Mouse (Mus musculus) frontal cortex, adult 2 months (tissue): ENCODE results near the gene Man2a1. TPM values are rescaled to one million over a fixed set of nuclear protein-coding genes. Genes with fewer than 3 reads are reported as not detected.

ENCODE experiments used
- DNase-seq, 2 experiments: peaks; one replicate each; pipeline ENCODE4 v3.0.0; 2022; ENCODE audit warnings: low spot score in 1 of 2; ENCODE audit errors: extremely low spot score in 1 of 2
- polyA plus RNA-seq: library from polyadenylated mRNA; depleted of rRNA; stranded (reverse); fragments of >200 nt; gene quantifications from 2 replicates; pipeline ENCODE4 v1.2.3, GENCODE M21; 2012

The Man2a1 gene
- polyA plus RNA-seq, 1 experiment: 8.4 TPM

- peak; percentile 25 to 34 for DNase-seq
Observed at GRCm38 (mm10) chr17:64689614-64690013, 89.1 kb downstream of the Man2a1 start.

DNA sequence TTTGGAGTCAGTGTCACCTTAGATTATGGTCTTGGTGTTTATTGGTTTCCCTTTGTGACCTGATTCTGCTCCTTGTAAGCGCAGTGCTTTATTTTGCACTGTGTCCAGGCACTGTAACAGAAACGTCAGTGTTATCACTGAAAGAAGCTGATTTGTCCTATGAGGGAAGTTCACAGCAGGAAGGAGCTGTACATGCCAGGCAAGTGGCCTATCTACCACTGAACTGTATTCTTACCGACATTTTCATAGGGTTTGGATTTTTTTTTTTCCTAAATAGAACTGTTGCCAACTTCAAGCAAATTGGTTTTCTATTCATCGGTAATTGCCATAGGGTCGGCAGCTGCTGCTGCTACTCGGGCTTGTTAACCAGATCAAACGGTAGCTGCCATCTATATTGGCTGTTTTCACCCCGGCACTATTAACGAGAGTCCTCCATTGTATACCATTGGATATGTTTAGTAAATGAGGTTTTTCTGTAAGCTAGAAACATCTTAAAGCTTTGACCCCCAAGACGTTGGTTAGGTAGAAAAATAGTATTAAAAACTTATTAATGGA, 96.8 kb downstream of the Man2a1 start:
- no peak for DNase-seq

GRCm38 (mm10) chr17:64698516-64698915, 98.0 kb downstream of the Man2a1 start:
- DNase-seq: no peak

DNA sequence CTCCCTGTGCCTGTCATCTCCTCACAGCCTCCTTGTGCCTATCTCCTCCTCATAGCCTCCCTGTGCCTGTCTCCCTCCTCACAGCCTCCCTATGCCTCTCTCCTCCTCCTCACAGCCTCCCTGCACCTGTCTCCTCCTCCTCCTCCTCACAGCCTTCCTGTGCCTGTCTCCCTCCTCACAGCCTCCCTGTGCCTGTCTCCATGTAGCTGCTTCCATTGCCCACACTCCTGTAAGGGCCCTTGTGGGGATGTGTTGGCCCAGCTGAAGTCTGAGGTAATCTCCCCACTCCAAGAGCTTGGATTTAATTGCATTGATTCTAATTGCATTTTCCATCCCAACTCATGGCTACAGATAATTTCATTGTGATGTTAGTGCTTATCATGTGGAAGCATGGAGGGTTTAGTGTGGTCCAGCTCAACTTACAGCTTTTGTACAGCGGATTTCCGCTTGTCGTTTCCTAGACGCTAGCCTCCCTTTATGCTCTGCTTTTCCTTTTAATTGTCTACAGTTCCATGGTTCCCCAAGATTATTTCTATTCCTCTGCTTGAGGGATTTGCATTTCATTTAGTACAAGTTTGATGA, 103.2 kb downstream of the Man2a1 start:
- no peak for DNase-seq

DNA sequence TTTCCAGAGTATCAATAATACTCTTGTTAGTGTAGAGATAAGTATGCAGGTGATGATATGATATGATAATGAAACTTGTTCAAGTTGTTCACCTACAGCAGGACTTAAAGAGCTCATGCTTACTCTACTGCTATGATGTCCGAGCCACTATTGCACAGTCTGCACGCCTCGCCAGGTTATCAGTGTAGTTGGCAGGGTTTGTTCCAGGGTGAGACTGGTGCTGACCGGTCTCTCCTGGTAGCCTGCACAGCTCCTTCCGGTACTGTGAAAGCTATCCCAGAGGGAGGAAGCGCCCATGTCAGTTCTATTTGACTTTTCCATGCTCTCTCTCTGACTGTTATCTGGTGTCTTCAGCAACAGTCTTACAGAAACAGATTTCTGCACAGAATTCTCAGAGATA, 107.0 kb downstream of the Man2a1 start:
- no peak for DNase-seq

GRCm38 (mm10) chr17:64716318-64716717, 115.8 kb downstream of the Man2a1 start:
- peak in 1 of 2 experiments; percentile 10 for DNase-seq

- no peak for DNase-seq
Observed at GRCm38 (mm10) chr17:64719760-64720159, 119.2 kb downstream of the Man2a1 start.

- DNase-seq: no peak
Observed at GRCm38 (mm10) chr17:64721112-64721511, 120.6 kb downstream of the Man2a1 start.

DNA sequence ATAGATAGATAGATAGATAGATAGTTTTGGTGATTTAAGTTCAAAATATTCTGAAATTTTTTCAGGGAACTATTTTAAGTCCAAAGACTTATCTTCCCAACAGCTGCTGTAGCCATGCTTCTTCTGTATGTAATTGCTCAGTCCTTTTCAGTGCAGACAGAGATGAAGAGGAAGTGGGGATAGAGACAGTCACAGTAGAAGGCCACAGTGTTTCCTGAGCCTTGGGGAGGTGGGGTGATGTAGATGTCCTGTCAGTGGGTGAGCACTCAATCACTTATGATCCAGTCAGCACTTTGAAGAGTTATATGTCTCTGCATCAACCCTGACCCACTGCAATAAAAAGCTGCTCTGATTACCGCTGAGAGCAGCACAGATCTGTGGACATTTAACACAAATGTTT, 122.6 kb downstream of the Man2a1 start:
- no peak for DNase-seq

DNA sequence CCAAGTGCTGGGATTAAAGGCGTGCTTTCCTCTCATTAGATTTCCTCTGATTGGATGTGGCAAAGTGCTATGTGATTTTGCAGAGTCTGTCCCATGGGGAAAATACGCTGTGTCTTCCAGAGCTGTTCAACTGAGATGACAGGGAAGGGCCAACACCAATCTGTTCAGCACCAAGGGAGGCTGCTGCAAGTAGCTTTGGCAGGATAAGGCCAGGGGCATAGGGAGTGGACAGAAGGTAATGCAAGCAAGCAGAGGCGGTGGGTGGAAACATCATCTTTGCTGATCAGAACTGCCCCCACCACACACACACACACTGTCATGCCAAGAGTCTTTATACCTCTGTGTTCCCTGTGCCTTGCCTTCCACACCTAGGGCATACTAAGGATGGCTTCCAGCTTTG, 124.7 kb downstream of the Man2a1 start:
- no peak for DNase-seq

GRCm38 (mm10) chr17:64726032-64726431, 125.5 kb downstream of the Man2a1 start:
- DNase-seq: no peak

DNA sequence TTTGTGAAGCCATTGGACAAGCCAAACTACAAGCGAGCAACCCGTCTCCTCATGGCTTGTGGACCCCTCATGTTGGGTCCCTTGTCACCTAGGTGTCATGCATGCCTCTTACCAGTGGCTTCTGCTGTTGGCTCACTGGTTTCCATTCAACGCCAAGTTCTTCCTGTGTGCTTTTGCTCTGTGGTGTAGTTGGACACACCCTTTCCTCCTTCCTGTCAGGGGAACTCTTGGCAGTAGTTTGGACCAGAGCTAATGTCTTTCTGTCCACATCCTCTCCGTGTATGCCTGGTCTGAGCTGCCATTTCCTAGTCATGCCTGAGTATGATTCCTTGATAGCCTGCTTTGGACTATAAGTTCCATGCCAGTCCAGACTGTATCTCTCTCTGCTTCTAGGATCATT, 135.0 kb downstream of the Man2a1 start:
- DNase-seq: no peak

- no peak for DNase-seq
Observed at GRCm38 (mm10) chr17:64737918-64738317, 137.4 kb downstream of the Man2a1 start.

- DNase-seq: no peak
Observed at GRCm38 (mm10) chr17:64739129-64739528, 138.6 kb downstream of the Man2a1 start.

GRCm38 (mm10) chr17:64742715-64743605, 142.4 kb downstream of the Man2a1 start:
- no peak for DNase-seq

- peak in 1 of 2 experiments; percentile 41 for DNase-seq
Observed at GRCm38 (mm10) chr17:64743606-64744300, 143.2 kb downstream of the Man2a1 start.

DNA sequence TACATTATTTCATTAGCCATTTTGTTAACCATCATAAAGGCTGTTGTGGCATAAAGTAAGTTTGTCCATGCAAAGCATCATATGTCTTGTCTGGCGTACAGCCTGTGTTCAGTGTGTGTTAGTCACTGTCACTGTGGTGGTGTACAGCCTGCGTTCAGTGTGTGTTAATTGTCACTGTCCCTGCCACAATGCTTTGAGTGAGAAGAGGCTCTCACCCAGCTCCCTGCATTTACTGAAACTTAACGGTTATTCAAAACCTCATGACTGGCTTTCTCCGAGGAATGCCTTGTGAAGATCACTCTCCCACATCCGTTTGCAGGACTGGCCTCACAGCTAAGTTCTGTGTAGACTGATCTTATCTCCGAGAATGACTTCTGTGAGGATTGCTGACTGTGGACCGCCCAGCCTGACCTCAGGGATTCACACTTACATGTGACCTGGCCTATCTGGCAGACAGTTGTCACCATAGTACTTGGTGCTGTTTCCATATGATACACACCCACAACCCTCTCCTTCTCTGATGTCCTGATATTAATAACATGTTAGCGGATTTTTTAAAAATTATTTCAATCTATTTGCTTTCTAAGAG, 146.2 kb downstream of the Man2a1 start:
- DNase-seq: no peak

DNA sequence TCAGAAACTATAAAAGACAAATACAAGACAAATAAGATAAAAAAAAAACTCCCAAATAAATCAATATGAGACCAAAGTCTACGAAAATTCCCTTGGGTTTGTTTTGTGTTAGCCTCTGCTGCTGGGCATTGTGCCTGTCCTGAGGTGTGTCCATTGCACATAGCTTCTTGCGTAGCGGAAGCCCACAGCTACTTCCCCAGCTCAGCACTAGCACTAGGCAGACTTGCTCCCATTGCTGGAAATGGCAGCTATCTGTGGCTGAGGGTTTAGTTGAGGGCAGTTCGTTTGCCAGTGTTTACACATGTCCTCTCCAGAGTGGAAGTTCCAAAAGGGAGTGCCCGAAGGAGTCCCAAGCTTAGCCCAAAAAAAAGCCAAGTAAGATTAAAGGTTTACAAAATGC, 146.9 kb downstream of the Man2a1 start:
- no peak for DNase-seq

- no peak for DNase-seq
Observed at GRCm38 (mm10) chr17:64748131-64748530, 147.6 kb downstream of the Man2a1 start.

DNA sequence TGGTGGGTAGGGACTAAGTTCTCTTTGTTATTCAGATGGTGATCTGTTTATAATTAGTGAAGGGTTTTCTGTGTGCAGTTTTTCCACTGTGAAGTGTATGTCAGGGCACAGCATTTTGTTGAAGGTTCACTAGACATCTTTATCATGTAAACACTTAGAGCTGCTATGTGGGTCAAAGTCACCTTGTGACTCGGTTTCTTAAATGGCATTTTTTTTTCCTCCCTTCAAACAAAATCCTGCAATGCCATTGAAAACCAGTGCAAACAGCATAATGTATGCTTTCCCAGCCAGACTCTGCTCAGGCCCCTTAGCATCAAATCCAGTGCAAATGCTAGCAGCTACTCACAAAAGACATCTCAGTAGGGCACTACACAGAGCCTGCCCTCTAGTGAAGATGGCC, 148.6 kb downstream of the Man2a1 start:
- no peak for DNase-seq

DNA sequence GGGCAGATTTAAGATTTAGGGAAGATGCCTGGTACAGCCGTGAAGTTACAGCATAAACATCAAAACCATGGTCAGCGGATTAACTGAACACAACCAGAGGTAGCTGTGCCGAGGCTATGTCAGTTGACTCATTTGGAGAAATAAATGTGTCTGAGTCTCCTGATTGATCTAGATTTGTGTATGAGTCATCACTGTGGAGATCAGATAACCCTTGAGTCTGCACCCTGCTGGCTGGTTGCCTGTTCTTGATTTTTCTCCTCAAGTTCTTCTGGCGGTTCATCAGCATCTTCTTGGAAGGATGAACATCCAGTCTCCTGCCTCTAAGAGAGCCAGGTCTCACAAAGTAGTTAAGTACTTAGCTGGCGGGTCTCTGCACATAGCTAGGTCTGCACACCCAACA, 150.7 kb downstream of the Man2a1 start:
- DNase-seq: no peak
